Mouse (Mus musculus) large intestine, adult 2 months (tissue): ENCODE results near the gene Fmo4. TPM values are rescaled to one million over a fixed set of nuclear protein-coding genes. Genes with fewer than 3 reads are reported as not detected.

Experiments
- DNase-seq: peaks from one replicate; pipeline ENCODE4 v3.0.0-alpha.2; 2012; ENCODE audit warnings: low read depth, low spot score
- WGBS: fragments of 180-500 bp; shearing (Covaris S2); methylation state at CpG from one replicate; pipeline ENCODE4 v1.1.7; 2018; 5-methylcytosine and 5-hydroxymethylcytosine counted together
- polyA plus RNA-seq: library from polyadenylated mRNA; depleted of rRNA; stranded (reverse); fragments of >200 nt; gene quantifications from 2 replicates; pipeline ENCODE4 v1.2.3, GENCODE M21; 2012; rRNA removed

Fmo4 gene
- 13.7 and 37.2 TPM in 2 replicates for polyA plus RNA-seq

- 23% methylated on average over 8 of the region's 8 CpGs for whole genome bisulfite sequencing
- no peak for DNase-seq
Observed at GRCm38 (mm10) chr1:162813836-162814156, at the start of gene Fmo4. Gene Fmo4 (minus strand): TSS chr1:162813972.

- 63% methylated on average over 1 of the region's 1 CpGs for WGBS
- no peak for DNase-seq
Observed at GRCm38 (mm10) chr1:162862328-162862727, 48.6 kb upstream of the Fmo4 start.

GRCm38 (mm10) chr1:162859996-162860605 is 46.3 kb upstream of the Fmo4 start:
- DNase-seq, result no peak
- 23% methylated on average over 9 of the region's 9 CpGs for WGBS

- no peak for DNase-seq
- WGBS, result 26% methylated on average over 10 of the region's 10 CpGs
Observed at GRCm38 (mm10) chr1:162859545-162859976, 45.8 kb upstream of the Fmo4 start.

- 45% methylated on average over 12 of the region's 12 CpGs for WGBS
- no peak for DNase-seq
Observed at GRCm38 (mm10) chr1:162858748-162859130, 45.0 kb upstream of the Fmo4 start.

GRCm38 (mm10) chr1:162857766-162858747 is 44.3 kb upstream of the Fmo4 start:
- WGBS, result 56% methylated on average over 18 of the region's 18 CpGs
- DNase-seq, result no peak

- peak; percentile 44 for DNase-seq
- WGBS, result 39% methylated on average over 3 of the region's 3 CpGs
Observed at GRCm38 (mm10) chr1:162853812-162854482, 40.2 kb upstream of the Fmo4 start.

- DNase-seq, result no peak
- 94% methylated on average over 6 of the region's 6 CpGs for WGBS
Observed at GRCm38 (mm10) chr1:162847554-162847953, 33.8 kb upstream of the Fmo4 start.

- WGBS, result 95% methylated on average over 9 of the region's 9 CpGs
- DNase-seq, result no peak
Observed at GRCm38 (mm10) chr1:162840211-162840610, 26.4 kb upstream of the Fmo4 start.

GRCm38 (mm10) chr1:162838976-162839375 is 25.2 kb upstream of the Fmo4 start:
- WGBS, result 88% methylated on average over 6 of the region's 6 CpGs
- no peak for DNase-seq

GRCm38 (mm10) chr1:162834342-162834741 is 20.6 kb upstream of the Fmo4 start:
- 77% methylated on average over 5 of the region's 5 CpGs for WGBS
- DNase-seq, result no peak

GRCm38 (mm10) chr1:162832574-162832953 is 18.8 kb upstream of the Fmo4 start:
- 67% methylated on average over 5 of the region's 5 CpGs for WGBS
- DNase-seq, result no peak

- WGBS, result 24% methylated on average over 5 of the region's 5 CpGs
- DNase-seq, result no peak
Observed at GRCm38 (mm10) chr1:162831838-162832573, 18.2 kb upstream of the Fmo4 start.

GRCm38 (mm10) chr1:162819280-162819679 is 5.5 kb upstream of the Fmo4 start:
- no peak for DNase-seq
- WGBS, result 93% methylated on average over 5 of the region's 5 CpGs

GRCm38 (mm10) chr1:162815381-162816127 is 1.8 kb upstream of the Fmo4 start:
- peak; percentile 62 for DNase-seq
- 33% methylated on average over 10 of the region's 10 CpGs for WGBS

- no peak for DNase-seq
- 34% methylated on average over 4 of the region's 4 CpGs for WGBS
Observed at GRCm38 (mm10) chr1:162814932-162815331, 1.2 kb upstream of the Fmo4 start.

- no peak for DNase-seq
- 43% methylated on average over 9 of the region's 9 CpGs for WGBS
Observed at GRCm38 (mm10) chr1:162813143-162813835, 483 bp downstream of the Fmo4 start.

GRCm38 (mm10) chr1:162808541-162808940 is 5.2 kb downstream of the Fmo4 start:
- DNase-seq, result no peak
- 91% methylated on average over 3 of the region's 3 CpGs for WGBS

GRCm38 (mm10) chr1:162807441-162807840 is 6.3 kb downstream of the Fmo4 start:
- WGBS, result 76% methylated on average over 5 of the region's 5 CpGs

More at GRCm38 (mm10) chr1:162807441-162807840, 6.3 kb downstream of the Fmo4 start:
- DNase-seq, result no peak
